Mouse (Mus musculus) kidney, adult 2 months (tissue): ENCODE data around the gene Nsmf. TPM values are rescaled to one million over a fixed set of nuclear protein-coding genes. Genes with fewer than 3 reads are reported as not detected.
A peak's percentile ranks its signal among the peaks of the same experiment; 100 is the strongest.

Source experiments
- DNase-seq: peaks from one replicate; pipeline ENCODE4 v3.0.0; 2021
- H3K27ac ChIP-seq: fragments of 200-500 bp; 2 replicates; pipeline ENCODE4 v1.5.1; 2012; ENCODE audit warnings: low read depth, low read length, control low read depth, inconsistent platforms; ENCODE audit not compliant: insufficient read depth
- H3K27me3 ChIP-seq: fragments of 200-500 bp; replicated peaks from 2 replicates; pipeline ENCODE4 v1.6.1; 2012; ENCODE audit warnings: mild to moderate bottlenecking, moderate library complexity, low read length, inconsistent platforms; ENCODE audit not compliant: control insufficient read depth, insufficient read depth
- H3K36me3 ChIP-seq: fragments of 200-500 bp; 2 replicates; pipeline ENCODE4 v1.6.1; 2012; ENCODE audit warnings: mild to moderate bottlenecking, moderate library complexity, low read length, inconsistent platforms; ENCODE audit not compliant: control insufficient read depth, insufficient read depth
- H3K4me1 ChIP-seq: fragments of 200-500 bp; 2 replicates; pipeline ENCODE4 v1.6.1; 2011; ENCODE audit warnings: low read length; ENCODE audit not compliant: control insufficient read depth, insufficient read depth
- H3K4me3 ChIP-seq: fragments of 200-500 bp; 2 replicates; pipeline ENCODE4 v1.5.1; 2011; ENCODE audit warnings: mild to moderate bottlenecking, low read depth, low read length, control low read depth; ENCODE audit not compliant: insufficient read depth
- CTCF ChIP-seq: fragments of 200-500 bp; conservative IDR thresholded peaks from 2 replicates; pipeline ENCODE4 v1.5.1; 2011; ENCODE audit warnings: low read depth, mild to moderate bottlenecking, control low read depth, low read length, moderate library complexity, mixed read lengths; ENCODE audit not compliant: insufficient read depth, insufficient read length
- POLR2A ChIP-seq: fragments of 200-500 bp; IDR thresholded peaks from one replicate; pipeline ENCODE4 v1.6.1; 2011; ENCODE audit warnings: low read depth, low read length, control low read depth
- WGBS: fragments of 180-500 bp; shearing (Covaris S2); methylation state at CpG from one replicate; pipeline ENCODE4 v1.1.7; 2018; 5-methylcytosine and 5-hydroxymethylcytosine counted together
- polyA plus RNA-seq: library from polyadenylated mRNA; depleted of rRNA; stranded (reverse); fragments of >200 nt; gene quantifications from 2 replicates; pipeline ENCODE4 v1.2.3, GENCODE M21; 2012; rRNA removed

The Nsmf gene
- polyA plus RNA-seq, 1 experiment, result 77.8 TPM

DNA sequence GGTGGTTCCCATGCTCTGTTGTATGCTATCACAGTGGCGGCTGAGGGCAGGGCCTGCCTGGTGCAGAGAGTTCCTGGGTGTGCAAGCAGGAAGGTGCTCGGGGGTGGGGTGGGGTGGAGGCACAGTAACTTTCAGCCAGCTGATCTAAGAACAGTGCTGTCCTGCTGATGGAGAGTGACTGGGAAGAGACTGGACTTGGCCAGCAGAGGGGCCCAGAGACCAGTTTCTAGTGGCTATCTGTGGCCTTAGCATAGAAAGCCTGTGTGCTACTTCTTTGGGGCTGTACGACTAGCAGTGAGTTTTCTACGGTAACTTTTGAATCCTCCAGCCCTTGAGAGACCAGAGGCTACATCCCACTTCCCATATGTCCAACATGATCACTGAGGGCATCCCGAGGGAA is 44.8 kb downstream of the Nsmf start:
- H3K4me1 ChIP-seq, result no peaks in the 10 kb centered on the region
- peak; percentile 33 for DNase-seq
- H3K27me3 ChIP-seq, result no peaks in the 10 kb centered on the region
- no peak overlapping the region for H3K4me3 ChIP-seq
- no peak overlapping the region for H3K27ac ChIP-seq
- WGBS, result 48% methylated on average over 5 of the region's 5 CpGs
- H3K36me3 ChIP-seq, result no peaks in the 10 kb centered on the region
- peak; percentile 72 for TF ChIP-seq CTCF
- no peak for TF ChIP-seq POLR2A

DNA sequence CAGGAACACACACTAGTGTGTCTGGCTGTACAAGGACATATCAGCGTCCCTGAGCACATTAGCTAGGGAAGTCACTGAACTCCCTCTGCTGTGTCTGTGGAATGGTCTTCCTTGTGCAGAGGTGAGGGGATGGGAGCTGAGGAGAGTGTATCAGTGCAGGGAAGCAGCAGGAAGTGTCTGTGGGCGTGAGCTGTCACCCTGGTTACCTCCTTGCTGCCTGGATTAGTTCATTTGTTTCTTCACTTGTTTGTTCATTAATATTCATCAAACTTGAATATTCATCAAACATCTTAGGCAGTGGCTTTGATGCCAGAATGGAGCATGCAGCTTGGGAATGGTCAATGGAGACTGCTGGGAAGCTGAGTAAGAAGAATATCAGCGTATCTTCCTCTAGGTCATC is 45.5 kb downstream of the Nsmf start:
- no peak for TF ChIP-seq CTCF
- no peak for TF ChIP-seq POLR2A
- 83% methylated on average over 3 of the region's 3 CpGs for WGBS
- Histone ChIP-seq H3K27ac (no peak overlapping the region), H3K4me3 (no peak overlapping the region), H3K36me3 (no peaks in the 10 kb centered on the region), H3K4me1 (no peaks in the 10 kb centered on the region), H3K27me3 (no peaks in the 10 kb centered on the region)
- no peak for DNase-seq

- no peak for TF ChIP-seq POLR2A
- no peak for TF ChIP-seq CTCF
- H3K27me3 ChIP-seq, result no peaks in the 10 kb centered on the region
- 92% methylated on average over 2 of the region's 2 CpGs for WGBS
- no peak overlapping the region for H3K27ac ChIP-seq
- H3K36me3 ChIP-seq, result no peaks in the 10 kb centered on the region
- no peak for DNase-seq
- H3K4me3 ChIP-seq, result no peak overlapping the region
- H3K4me1 ChIP-seq, result no peaks in the 10 kb centered on the region
Measured at GRCm38 (mm10) chr2:25104122-25104521, 50.0 kb downstream of the Nsmf start.

GRCm38 (mm10) chr2:25106045-25106444 is 51.9 kb downstream of the Nsmf start:
- 55% methylated on average over 3 of the region's 3 CpGs for WGBS
- H3K27ac ChIP-seq, result no peak overlapping the region
- no peak overlapping the region for H3K4me3 ChIP-seq
- no peaks in the 10 kb centered on the region for H3K27me3 ChIP-seq
- TF ChIP-seq POLR2A, result no peak
- TF ChIP-seq CTCF, result no peak
- peaks cover 3% of the 10 kb centered on the region; the same call in 1 of the 2 replicates for H3K4me1 ChIP-seq
- no peak for DNase-seq
- no peaks in the 10 kb centered on the region for H3K36me3 ChIP-seq

DNA sequence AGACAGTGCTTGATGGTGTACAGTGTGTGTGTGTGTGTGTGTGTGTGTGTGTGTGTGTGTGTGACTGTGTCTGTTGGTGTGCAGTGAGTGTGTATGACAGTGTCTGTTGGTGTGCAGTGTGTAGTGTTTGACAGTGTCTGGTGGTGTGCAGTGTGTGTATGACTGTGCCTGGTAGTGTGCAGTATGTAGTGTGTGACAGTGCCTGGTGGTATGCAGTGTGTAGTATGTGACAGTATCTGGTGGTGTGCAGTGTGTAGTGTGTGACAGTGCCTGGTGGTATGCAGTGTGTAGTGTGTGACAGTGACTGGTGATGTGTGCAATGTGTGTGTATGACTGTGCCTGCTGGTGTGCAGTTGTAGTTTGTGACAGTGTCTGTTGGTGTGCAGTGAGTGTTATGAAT is 55.3 kb downstream of the Nsmf start:
- peaks cover 4% of the 10 kb centered on the region; the same call in 1 of the 2 replicates for H3K4me1 ChIP-seq
- no peaks in the 10 kb centered on the region for H3K36me3 ChIP-seq
- no peaks in the 10 kb centered on the region for H3K27me3 ChIP-seq
- TF ChIP-seq CTCF (no peak), POLR2A (no peak)
- H3K27ac ChIP-seq, result no peak overlapping the region
- no peak for DNase-seq
- no peak overlapping the region for H3K4me3 ChIP-seq

DNA sequence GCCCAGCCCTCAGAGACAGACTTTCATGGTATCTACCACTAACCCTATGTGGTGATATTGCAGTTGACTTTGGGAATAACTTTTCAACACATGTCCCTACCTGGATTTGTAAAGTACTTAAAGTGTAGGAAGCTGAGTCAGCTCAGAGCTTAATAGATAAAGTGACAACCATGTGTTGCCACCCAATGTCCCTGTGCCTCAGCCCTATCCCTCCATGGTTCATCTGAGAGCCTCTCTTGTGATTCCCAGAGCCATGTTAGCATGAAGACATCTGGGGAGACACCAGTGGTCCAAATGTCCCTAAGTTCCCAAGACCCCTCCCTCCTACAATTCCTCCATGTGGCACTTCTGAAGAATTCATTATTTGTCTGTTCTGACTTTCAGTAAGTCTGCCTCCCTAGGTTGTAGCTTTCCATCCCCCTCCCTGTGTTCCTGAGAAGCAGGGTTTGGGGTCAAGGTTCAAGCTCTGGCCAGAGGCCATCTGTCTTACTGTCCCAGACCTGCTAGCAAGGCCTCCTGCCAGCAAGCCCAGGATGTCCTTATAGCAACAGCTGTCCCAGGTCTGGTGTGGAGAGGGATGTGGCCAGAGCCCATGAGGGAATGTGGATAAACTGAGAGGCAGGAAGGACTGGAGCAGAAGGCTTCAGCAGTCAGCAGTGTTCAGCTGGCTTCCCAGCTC is 56.5 kb downstream of the Nsmf start:
- TF ChIP-seq POLR2A, result no peak
- TF ChIP-seq CTCF, result no peak
- no peaks in the 10 kb centered on the region for H3K27me3 ChIP-seq
- DNase-seq, result peak; percentile 92
- H3K36me3 ChIP-seq, result no peaks in the 10 kb centered on the region
- no peak overlapping the region for H3K4me3 ChIP-seq
- H3K27ac ChIP-seq, result no peak overlapping the region; the same call in 1 of the 2 replicates
- peaks cover 4% of the 10 kb centered on the region; the same call in 1 of the 2 replicates for H3K4me1 ChIP-seq

- Histone ChIP-seq H3K36me3 (no peaks in the 10 kb centered on the region), H3K4me3 (no peak overlapping the region), H3K27ac (peak overlapping the region; percentile 27), H3K4me1 (peaks cover 4% of the 10 kb centered on the region; the same call in 1 of the 2 replicates), H3K27me3 (no peaks in the 10 kb centered on the region)
- WGBS, result 53% methylated on average over 9 of the region's 9 CpGs
- TF ChIP-seq CTCF (no peak), POLR2A (no peak)
- no peak for DNase-seq
Measured at GRCm38 (mm10) chr2:25111184-25111791, 57.1 kb downstream of the Nsmf start.

Other genes starting within 250 kb of the Nsmf start
- 30.5 and 35.6 TPM in 2 replicates for gene Ehmt1, start 134.7 kb upstream of the Nsmf start, polyA plus RNA-seq
- gene Arrdc1, start 119.1 kb upstream of the Nsmf start, polyA plus RNA-seq, result 85.7 and 107 TPM in 2 replicates
- 5.1 and 6.3 TPM in 2 replicates for gene Zmynd19, start 104.6 kb upstream of the Nsmf start, polyA plus RNA-seq
- gene Dph7, start 92.0 kb upstream of the Nsmf start, polyA plus RNA-seq, result 13.0 and 14.1 TPM in 2 replicates
- gene Mrpl41, start 79.3 kb upstream of the Nsmf start, polyA plus RNA-seq, result 55.8 and 66.0 TPM in 2 replicates
- gene Pnpla7, start 78.3 kb upstream of the Nsmf start, polyA plus RNA-seq, result 22.4 and 24.1 TPM in 2 replicates
- gene Entpd8, start 25.9 kb downstream of the Nsmf start, polyA plus RNA-seq, result 23.7 and 29.2 TPM in 2 replicates
- not detected in 2 replicates for gene Noxa1, start 40.8 kb downstream of the Nsmf start, polyA plus RNA-seq
- 5.7 and 7.8 TPM in 2 replicates for gene Nrarp, start 126.4 kb downstream of the Nsmf start, polyA plus RNA-seq
- 21.8 and 26.9 TPM in 2 replicates for gene Tor4a, start 142.5 kb downstream of the Nsmf start, polyA plus RNA-seq
- gene Nelfb, start 157.1 kb downstream of the Nsmf start, polyA plus RNA-seq, result 62.6 and 70.5 TPM in 2 replicates
- 0.42 and 0.68 TPM in 2 replicates for gene Stpg3, start 160.3 kb downstream of the Nsmf start, polyA plus RNA-seq
- gene Fam166a, start 164.4 kb downstream of the Nsmf start, polyA plus RNA-seq, result 0.55 and 0.58 TPM in 2 replicates
- gene Tubb4b, start 170.3 kb downstream of the Nsmf start, polyA plus RNA-seq, result 313 and 314 TPM in 2 replicates
- gene Slc34a3, start 180.0 kb downstream of the Nsmf start, polyA plus RNA-seq, result 240 and 299 TPM in 2 replicates
- gene Rnf224, start 182.4 kb downstream of the Nsmf start, polyA plus RNA-seq, result 0.06 and 0.12 TPM in 2 replicates
- 49.1 and 57.9 TPM in 2 replicates for gene Rnf208, start 187.9 kb downstream of the Nsmf start, polyA plus RNA-seq
- gene Cysrt1, start 188.1 kb downstream of the Nsmf start, polyA plus RNA-seq, result 0.66 and 1.2 TPM in 2 replicates
- 13.0 and 15.2 TPM in 2 replicates for gene AL732309.1, start 192.5 kb downstream of the Nsmf start, polyA plus RNA-seq
- gene Tmem203, start 201.1 kb downstream of the Nsmf start, polyA plus RNA-seq, result 48.9 and 50.7 TPM in 2 replicates
- gene Tprn, start 208.3 kb downstream of the Nsmf start, polyA plus RNA-seq, result 81.0 and 85.4 TPM in 2 replicates
- gene Ssna1, start 218.1 kb downstream of the Nsmf start, polyA plus RNA-seq, result 46.2 and 48.8 TPM in 2 replicates
- 82.6 and 92.3 TPM in 2 replicates for gene Anapc2, start 218.1 kb downstream of the Nsmf start, polyA plus RNA-seq
- gene Tmem210, start 233.8 kb downstream of the Nsmf start, polyA plus RNA-seq, result not detected in 2 replicates
- 2.7 and 3.0 TPM in 2 replicates for gene Lrrc26, start 235.6 kb downstream of the Nsmf start, polyA plus RNA-seq